Mouse (Mus musculus): ENCODE measurements at regions not wholly inside any gene's neighbourhood (a gene's known extent, or its start where the extent isn't known, plus 50 kb on each side); places are given as distances from the start of the nearest gene placed in this dataset.
A peak's percentile ranks its signal among the peaks of the same experiment; 100 is the strongest.

DNA sequence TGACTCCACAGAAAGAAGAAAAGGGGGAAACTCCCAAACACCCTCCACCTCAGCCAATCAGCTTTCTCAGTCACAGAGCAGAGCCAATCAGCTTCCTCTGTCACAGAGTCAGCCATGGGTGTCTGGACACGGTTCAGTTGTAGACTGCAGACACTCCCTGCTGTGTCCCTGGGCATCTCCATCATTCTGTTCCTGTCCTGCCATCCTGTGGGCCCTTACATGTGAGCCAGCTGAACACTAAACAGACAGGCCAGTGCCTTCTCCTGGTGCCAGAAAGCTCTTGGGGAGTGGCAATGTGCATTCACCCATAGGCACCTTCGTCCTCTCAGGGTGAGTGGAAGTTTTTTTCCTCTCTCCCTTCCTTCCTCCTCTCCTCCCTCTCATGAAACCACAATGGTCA lies 81.7 kb downstream of the Cxcl12 start:
- H3K4me1 ChIP-seq (ENCODE audit: control insufficient read depth in 1 of 2, insufficient read depth in 2 of 2), result peaks cover 2 to 29% of the 10 kb centered on the region in 2 experiments; a peak in 3 of 4 replicates
- no peaks in the 10 kb centered on the region for H3K27me3 ChIP-seq (replicated peaks)
- no peak overlapping the region for H3K4me3 ChIP-seq (replicated peaks in 1 of 3; ENCODE audit: low read depth in 2 of 3, low read length in 2 of 3, poor library complexity in 1 of 3)
- in situ Hi-C loops (cut with MboI; ENCODE audit: low pct_ligation_motif_present, low pct_unique_long_range_greater_than_20kb, low sequenced_read_pairs) (no loop called here), dilution Hi-C loops (cut with MboI; ENCODE audit: extremely low pct_ligation_motif_present, extremely low pct_unique_long_range_greater_than_20kb, low sequenced_read_pairs) (no loop called here)
- H3K36me3 ChIP-seq (replicated peaks in 1 of 2; ENCODE audit: control insufficient read depth in 1 of 2, insufficient read depth in 1 of 2, low read length in 1 of 2), result no peaks in the 10 kb centered on the region
- 0 out of 2 replicates have a peak overlapping the region, but pooled peaks have one; percentile 27 for H3K4me2 ChIP-seq (ENCODE audit: insufficient read depth, low read depth, poor library complexity, severe bottlenecking)
- DNase-seq (ENCODE audit: extremely low read depth), result peak; percentile 78
- no peak for TF ChIP-seq USF1 (IDR thresholded peaks at IDR 0.05; ENCODE audit: low read depth, low read length)
- TF ChIP-seq UBTF (IDR thresholded peaks at IDR 0.05; ENCODE audit: low read depth, low read length), result no peak
- TF ChIP-seq ELF1 (IDR thresholded peaks at IDR 0.05; ENCODE audit: low read depth, low read length), result no peak
- no peak for TF ChIP-seq ZMIZ1 (IDR thresholded peaks at IDR 0.05; ENCODE audit: low read depth, low read length)
- no peak for TF ChIP-seq MXI1 (IDR thresholded peaks at IDR 0.05; ENCODE audit: low read depth, low read length)
- TF ChIP-seq ETS1 (conservative IDR thresholded peaks at IDR 0.05; ENCODE audit: low read depth, low read length), result no peak
- no peak for TF ChIP-seq JUND (conservative IDR thresholded peaks at IDR 0.05; ENCODE audit: low read depth, low read length)
- TF ChIP-seq JUN (IDR thresholded peaks at IDR 0.05; ENCODE audit: insufficient read depth, low read depth, low read length), result no peak
- no peak for TF ChIP-seq MAFK (IDR thresholded peaks at IDR 0.05; ENCODE audit: insufficient replicate concordance, low read length)
- no peak for TF ChIP-seq MAX (IDR thresholded peaks at IDR 0.05; ENCODE audit: low read length)
- TF ChIP-seq POLR2A (IDR thresholded peaks at IDR 0.05; ENCODE audit: low read depth, low read length), result no peak
- TF ChIP-seq EP300 (IDR thresholded peaks at IDR 0.05; ENCODE audit: low read length), result no peak
- TF ChIP-seq POLR2AphosphoS2 (IDR thresholded peaks at IDR 0.05; ENCODE audit: low read depth, low read length), result no peak
- no peak for TF ChIP-seq RAD21 (IDR thresholded peaks at IDR 0.05; ENCODE audit: low read depth, low read length)
- H3K9me3 ChIP-seq (replicated peaks; ENCODE audit: low read length), result no peaks in the 10 kb centered on the region
- H3K9ac ChIP-seq (ENCODE audit: insufficient read depth, low read depth), result no peak overlapping the region
- no peak overlapping the region for H3K27ac ChIP-seq (ENCODE audit: insufficient read depth, low read depth)
- no peaks in the 10 kb centered on the region for H3K79me2 ChIP-seq (replicated peaks; ENCODE audit: control insufficient read depth, extremely low read depth, insufficient read depth, poor library complexity, severe bottlenecking)

DNA sequence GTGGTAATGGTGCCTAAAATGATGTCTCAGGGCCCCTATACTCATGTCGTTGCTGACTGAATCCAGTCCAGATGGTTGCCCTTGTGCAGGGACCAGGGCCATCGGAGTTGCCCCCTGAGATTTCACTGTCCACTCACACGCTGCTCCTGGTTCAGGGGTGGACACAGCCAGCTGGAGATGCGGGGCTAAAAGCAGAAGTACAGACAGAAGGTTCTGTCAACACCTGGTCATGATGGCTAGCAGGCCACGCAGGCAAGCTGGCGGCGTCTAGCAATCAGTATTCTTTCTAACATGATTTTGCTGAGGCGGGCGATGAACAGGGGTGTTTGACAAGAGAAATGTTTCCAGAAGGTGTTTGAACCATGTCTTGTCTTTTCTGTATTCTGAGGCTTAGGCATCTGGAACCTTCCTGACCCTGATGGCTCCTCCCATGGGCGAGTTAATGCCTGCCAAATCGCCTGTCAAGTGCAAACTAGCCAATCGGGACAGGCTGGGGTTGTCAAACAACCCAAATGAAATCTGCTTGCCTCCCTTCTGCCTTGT lies 83.1 kb downstream of the Cxcl12 start:
- no peak for TF ChIP-seq ZC3H11A (IDR thresholded peaks at IDR 0.05; ENCODE audit: low read depth, low read length)
- TF ChIP-seq USF1 (IDR thresholded peaks at IDR 0.05; ENCODE audit: low read depth, low read length), result no peak
- TF ChIP-seq JUND (conservative IDR thresholded peaks at IDR 0.05; ENCODE audit: low read depth, low read length), result no peak
- TF ChIP-seq SIN3A (IDR thresholded peaks at IDR 0.05; ENCODE audit: low read length), result no peak
- no peak for TF ChIP-seq NRF1 (IDR thresholded peaks at IDR 0.05; ENCODE audit: low read depth, low read length)
- TF ChIP-seq MAX (IDR thresholded peaks at IDR 0.05; ENCODE audit: low read length), result no peak
- TF ChIP-seq MYC (IDR thresholded peaks at IDR 0.05; ENCODE audit: low read depth, low read length), result no peak
- TF ChIP-seq EP300 (IDR thresholded peaks at IDR 0.05; ENCODE audit: low read length), result no peak
- TF ChIP-seq CTCF (conservative IDR thresholded peaks at IDR 0.05 in 1 of 2, IDR thresholded peaks at IDR 0.05 in 1 of 2; ENCODE audit: low read depth in 2 of 2, low read length in 2 of 2), result no peak
- TF ChIP-seq SMC3 (IDR thresholded peaks at IDR 0.05; ENCODE audit: low read depth, low read length), result no peak
- no peak for TF ChIP-seq MEF2A (IDR thresholded peaks at IDR 0.05; ENCODE audit: borderline replicate concordance, low read depth, low read length)
- no peak for TF ChIP-seq ZMIZ1 (IDR thresholded peaks at IDR 0.05; ENCODE audit: low read depth, low read length)
- TF ChIP-seq MAZ (IDR thresholded peaks at IDR 0.05; ENCODE audit: low read depth, low read length), result no peak
- no peak for TF ChIP-seq HCFC1 (IDR thresholded peaks at IDR 0.05; ENCODE audit: low read depth, low read length)
- no peak for TF ChIP-seq PAX5 (IDR thresholded peaks at IDR 0.05; ENCODE audit: low read length)
- no peak for TF ChIP-seq JUN (IDR thresholded peaks at IDR 0.05; ENCODE audit: insufficient read depth, low read depth, low read length)
- Histone ChIP-seq H3K9me3 (replicated peaks; ENCODE audit: low read length) (no peaks in the 10 kb centered on the region), H3K79me2 (replicated peaks; ENCODE audit: control insufficient read depth, extremely low read depth, insufficient read depth, poor library complexity, severe bottlenecking) (no peaks in the 10 kb centered on the region), H3K4me1 (ENCODE audit: control insufficient read depth in 1 of 2, insufficient read depth in 2 of 2) (peaks cover 2 to 29% of the 10 kb centered on the region in 2 experiments; a peak in 3 of 4 replicates), H3K4me2 (ENCODE audit: insufficient read depth, low read depth, poor library complexity, severe bottlenecking) (no peak overlapping the region), H3K27me3 (replicated peaks) (no peaks in the 10 kb centered on the region), H3K9ac (ENCODE audit: insufficient read depth, low read depth) (no peak overlapping the region), H3K27ac (ENCODE audit: insufficient read depth, low read depth) (no peak overlapping the region), H3K4me3 (replicated peaks in 1 of 3; ENCODE audit: low read depth in 2 of 3, low read length in 2 of 3, poor library complexity in 1 of 3) (no peak overlapping the region), H3K36me3 (replicated peaks in 1 of 2; ENCODE audit: control insufficient read depth in 1 of 2, insufficient read depth in 1 of 2, low read length in 1 of 2) (no peaks in the 10 kb centered on the region)
- in situ Hi-C loops (cut with MboI; ENCODE audit: low pct_ligation_motif_present, low pct_unique_long_range_greater_than_20kb, low sequenced_read_pairs), result no loop called here
- no peak for DNase-seq (ENCODE audit: extremely low read depth)
- dilution Hi-C loops (cut with MboI; ENCODE audit: extremely low pct_ligation_motif_present, extremely low pct_unique_long_range_greater_than_20kb, low sequenced_read_pairs), result no loop called here
